Mouse (Mus musculus) v-Abl transformed pro-B cells (cell line): Measurements from ENCODE around the gene Psmd2.

Experiments used
- in situ Hi-C, 2 experiments: fragments of 400-800 bp; cut with MboI; formaldehyde crosslinking; loops; one replicate each; pipeline ENCODE4 v1.15.1; 2025; ENCODE audit not compliant: unreplicated experiment in 2 of 2

The Psmd2 gene

GRCm38 (mm10) chr16:20651076-20651946, at the start of gene Psmd2:
Gene Psmd2, plus strand, starts transcription at chr16:20651652.
- in situ Hi-C loops = no loop called here

GRCm38 (mm10) chr16:20604705-20605104, 46.7 kb upstream of the Psmd2 start:
- in situ Hi-C loops = loop anchor here in 1 of 2 experiments (5.0 kb wide), 1 partner anchor 62 kb away; no protein-coding TSS in a partner anchor

- in situ Hi-C loops = no loop called here
Observed at GRCm38 (mm10) chr16:20610501-20611356, 40.7 kb upstream of the Psmd2 start.

- in situ Hi-C loops = no loop called here
Observed at GRCm38 (mm10) chr16:20611357-20612227, 39.9 kb upstream of the Psmd2 start, which contains the start of the genes Eef1akmt4, Gm49333 and Alg3. Gene Eef1akmt4, plus strand, starts transcription at chr16:20611593. Gene Gm49333, plus strand, starts transcription at chr16:20611610. Gene Alg3, minus strand, starts transcription at chr16:20611735.

- in situ Hi-C loops = loop anchor here in 1 of 2 experiments (5.0 kb wide), 1 partner anchor 72 kb away; the partner anchor contains the start of gene Abcf3
Observed at GRCm38 (mm10) chr16:20619541-20620398, 31.7 kb upstream of the Psmd2 start.

GRCm38 (mm10) chr16:20620399-20620735, 31.1 kb upstream of the Psmd2 start:
- in situ Hi-C loops = no loop called here

- in situ Hi-C loops = no loop called here
Observed at GRCm38 (mm10) chr16:20620751-20621190, 30.7 kb upstream of the Psmd2 start.

- in situ Hi-C loops = no loop called here
Observed at GRCm38 (mm10) chr16:20621191-20621990, 30.1 kb upstream of the Psmd2 start, which contains the start of gene Camk2n2. Gene Camk2n2, minus strand, starts transcription at chr16:20621287.

GRCm38 (mm10) chr16:20621991-20622685, 29.3 kb upstream of the Psmd2 start:
- in situ Hi-C loops = no loop called here

GRCm38 (mm10) chr16:20623211-20623610, 28.2 kb upstream of the Psmd2 start:
- in situ Hi-C loops = no loop called here

- in situ Hi-C loops = loop anchor here in 1 of 2 experiments (25.0 kb wide), 1 partner anchor 417 kb away; no protein-coding TSS in a partner anchor
Observed at GRCm38 (mm10) chr16:20628871-20629391, 22.5 kb upstream of the Psmd2 start.

- in situ Hi-C loops = loop anchor here in 1 of 2 experiments (25.0 kb wide), 1 partner anchor 418 kb away; no protein-coding TSS in a partner anchor
Observed at GRCm38 (mm10) chr16:20629731-20630634, 21.5 kb upstream of the Psmd2 start, which contains the start of gene Ece2. Gene Ece2, plus strand, starts transcription at chr16:20629828.

- in situ Hi-C loops = loop anchor here in 1 of 2 experiments (25.0 kb wide), 1 partner anchor 425 kb away; no protein-coding TSS in a partner anchor
Observed at GRCm38 (mm10) chr16:20637410-20637809, 14.0 kb upstream of the Psmd2 start.

GRCm38 (mm10) chr16:20638367-20638766, 13.1 kb upstream of the Psmd2 start:
- in situ Hi-C loops = loop anchor here in 1 of 2 experiments (25.0 kb wide), 1 partner anchor 426 kb away; no protein-coding TSS in a partner anchor

GRCm38 (mm10) chr16:20642161-20642560, 9.3 kb upstream of the Psmd2 start:
- in situ Hi-C loops = loop anchor here (10.0 to 25.0 kb wide), 3 partner anchors 217 to 430 kb away; partner anchors contain the start of gene Abcc5 (in 1 of the 2)

GRCm38 (mm10) chr16:20643911-20644310, 7.5 kb upstream of the Psmd2 start:
- in situ Hi-C loops = loop anchor here (10.0 to 25.0 kb wide), 3 partner anchors 219 to 432 kb away; partner anchors contain the start of gene Abcc5 (in 1 of the 2)
